Mouse (Mus musculus) heart, embryonic 14.5 days (tissue): ENCODE data around the gene Ubl4b. TPM values are rescaled to one million over a fixed set of nuclear protein-coding genes. Genes with fewer than 3 reads are reported as not detected.
A peak's percentile ranks its signal among the peaks of the same experiment; 100 is the strongest.

Experiments
- ATAC-seq: fragments of 200-750 bp; cut with Nextera tagmentation; 2 replicates; pipeline ENCODE4 v1.8.0; 2017; ENCODE audit warnings: low read depth, moderate TSS enrichment; ENCODE audit not compliant: insufficient number of reproducible peaks, insufficient read depth, low FRiP score
- H3K27ac ChIP-seq, 2 experiments: fragments of 200-500 bp in 1 of 2; fragments of 300-500 bp in 1 of 2; sonication (generic) in 1 of 2; replicated peaks in 1 of 2; 2 replicates each; pipeline ENCODE4 v1.5.1; 2012 to 2014; ENCODE audit warnings: low read depth in 2 of 2, low read length in 2 of 2, control low read depth in 1 of 2, mild to moderate bottlenecking in 1 of 2, mixed read lengths in 1 of 2; ENCODE audit not compliant: control insufficient read depth in 1 of 2, insufficient read depth in 1 of 2
- H3K27me3 ChIP-seq: fragments of 300-500 bp; sonication (generic); 2 replicates; pipeline ENCODE4 v1.6.1; 2014; ENCODE audit warnings: mild to moderate bottlenecking, low read length, control low read depth; ENCODE audit not compliant: control insufficient read depth, insufficient read depth
- H3K36me3 ChIP-seq: fragments of 300-500 bp; sonication (generic); 2 replicates; pipeline ENCODE4 v1.6.1; 2014; ENCODE audit warnings: mild to moderate bottlenecking, control low read depth, low read length, mixed read lengths; ENCODE audit not compliant: control insufficient read depth, insufficient read depth
- H3K4me1 ChIP-seq, 2 experiments: fragments of 200-500 bp in 1 of 2; fragments of 300-500 bp in 1 of 2; sonication (generic) in 1 of 2; 2 replicates each; pipeline ENCODE4 v1.6.1; 2012 to 2014; ENCODE audit warnings: low read length in 2 of 2, control low read depth in 1 of 2, mixed read lengths in 1 of 2; ENCODE audit not compliant: control insufficient read depth in 2 of 2, insufficient read depth in 2 of 2
- H3K4me2 ChIP-seq: fragments of 300-500 bp; sonication (generic); 2 replicates; pipeline ENCODE4 v1.6.1; 2014; ENCODE audit warnings: mild to moderate bottlenecking, low read length
- H3K4me3 ChIP-seq, 2 experiments: fragments of 200-500 bp in 1 of 2; fragments of 300-500 bp in 1 of 2; sonication (generic) in 1 of 2; 2 replicates each; pipeline ENCODE4 v1.5.1; 2012 to 2014; ENCODE audit warnings: low read length in 2 of 2, mild to moderate bottlenecking in 2 of 2, control low read depth in 1 of 2, low read depth in 1 of 2, moderate library complexity in 1 of 2; ENCODE audit not compliant: control insufficient read depth in 1 of 2, insufficient read depth in 1 of 2
- H3K9ac ChIP-seq: fragments of 300-500 bp; sonication (generic); 2 replicates; pipeline ENCODE4 v1.6.1; 2014; ENCODE audit warnings: mild to moderate bottlenecking, low read length
- H3K9me3 ChIP-seq: fragments of 300-500 bp; sonication (generic); 2 replicates; pipeline ENCODE4 v1.6.1; 2016; ENCODE audit warnings: low read length, control low read depth; ENCODE audit not compliant: control insufficient read depth
- WGBS: fragments of 180-500 bp; shearing (Covaris S2); extraction: QIAGEN DNeasy Blood & Tissue Kit; methylation state at CpG from one replicate; pipeline ENCODE4 v1.1.7; 2014; 5-methylcytosine and 5-hydroxymethylcytosine counted together
- polyA plus RNA-seq: library from polyadenylated mRNA; unstranded; fragments of >200 nt; fragmentation: Nextera tagmentation; extraction: Ambion mirVana; gene quantifications from 2 replicates; pipeline ENCODE4 v1.2.1, GENCODE M21; 2014

Ubl4b gene
- polyA plus RNA-seq, 1 experiment from 2014 or later, result not detected

DNA sequence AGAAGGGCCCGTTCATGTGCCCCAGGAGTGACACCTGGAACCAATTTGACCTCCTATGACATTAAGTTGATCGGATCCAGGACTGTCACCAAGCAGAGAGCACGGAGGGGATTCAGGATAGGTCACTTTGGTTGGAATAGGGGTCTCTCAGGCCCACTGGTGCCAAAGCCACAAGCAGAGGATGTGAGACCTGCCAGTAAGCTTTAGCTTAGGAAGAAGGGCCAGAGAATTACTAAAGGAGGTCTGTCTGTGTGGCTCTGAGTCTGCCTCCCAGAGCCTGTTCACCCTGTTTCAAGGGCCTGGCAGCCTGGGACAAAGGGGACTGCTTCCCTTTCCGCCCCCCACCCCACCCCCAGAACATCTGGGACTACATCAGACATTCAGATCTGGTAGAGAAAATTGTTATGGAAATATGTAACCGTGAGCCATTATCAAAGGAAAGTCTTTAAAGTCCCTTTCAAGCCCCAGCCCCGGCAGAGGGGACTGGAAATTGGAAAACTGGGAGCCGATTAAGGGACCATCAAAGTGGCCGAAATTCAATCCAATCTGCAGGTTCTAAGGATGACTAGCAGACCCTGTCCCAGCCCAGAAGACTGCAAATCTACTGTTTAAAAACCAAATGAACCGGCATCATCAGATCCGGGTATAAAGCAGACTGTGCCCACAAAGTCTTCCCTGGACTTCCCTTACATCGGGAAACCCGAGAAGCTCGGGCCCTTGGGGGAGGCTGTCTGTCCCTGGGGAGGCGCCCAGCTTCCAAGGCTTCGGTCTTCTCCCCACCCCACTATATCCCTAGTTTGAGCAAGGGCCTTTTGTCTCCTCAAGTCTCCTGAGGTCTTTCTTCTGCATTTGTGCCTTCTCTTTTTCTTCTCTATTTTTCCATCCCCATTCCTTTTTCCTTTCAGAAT is 26.5 kb upstream of the Ubl4b start:
- no peak overlapping the region for H3K4me2 ChIP-seq
- H3K4me3 ChIP-seq, result no peak overlapping the region
- WGBS, result 18% methylated on average over 15 of the region's 15 CpGs
- H3K27me3 ChIP-seq, result peaks cover 71% of the 10 kb centered on the region
- no peak overlapping the region for H3K27ac ChIP-seq
- peaks cover 9 to 11% of the 10 kb centered on the region in 2 experiments; a peak in 3 of 4 replicates for H3K4me1 ChIP-seq
- H3K9me3 ChIP-seq, result no peaks in the 10 kb centered on the region
- no peak overlapping the region for H3K9ac ChIP-seq
- H3K36me3 ChIP-seq, result no peaks in the 10 kb centered on the region
- no peak for ATAC-seq

- H3K36me3 ChIP-seq, result no peaks in the 10 kb centered on the region
- H3K4me3 ChIP-seq, result no peak overlapping the region
- no peak overlapping the region for H3K27ac ChIP-seq
- no peak overlapping the region for H3K4me2 ChIP-seq
- H3K4me1 ChIP-seq, result peaks cover 7% of the 10 kb centered on the region in 2 experiments; a peak in 3 of 4 replicates
- peaks cover 52% of the 10 kb centered on the region for H3K27me3 ChIP-seq
- H3K9ac ChIP-seq, result no peak overlapping the region
- 5% methylated on average over 4 of the region's 4 CpGs for WGBS
- ATAC-seq, result no peak
- no peaks in the 10 kb centered on the region for H3K9me3 ChIP-seq
Measured at GRCm38 (mm10) chr3:107579466-107579865, 24.6 kb upstream of the Ubl4b start.

DNA sequence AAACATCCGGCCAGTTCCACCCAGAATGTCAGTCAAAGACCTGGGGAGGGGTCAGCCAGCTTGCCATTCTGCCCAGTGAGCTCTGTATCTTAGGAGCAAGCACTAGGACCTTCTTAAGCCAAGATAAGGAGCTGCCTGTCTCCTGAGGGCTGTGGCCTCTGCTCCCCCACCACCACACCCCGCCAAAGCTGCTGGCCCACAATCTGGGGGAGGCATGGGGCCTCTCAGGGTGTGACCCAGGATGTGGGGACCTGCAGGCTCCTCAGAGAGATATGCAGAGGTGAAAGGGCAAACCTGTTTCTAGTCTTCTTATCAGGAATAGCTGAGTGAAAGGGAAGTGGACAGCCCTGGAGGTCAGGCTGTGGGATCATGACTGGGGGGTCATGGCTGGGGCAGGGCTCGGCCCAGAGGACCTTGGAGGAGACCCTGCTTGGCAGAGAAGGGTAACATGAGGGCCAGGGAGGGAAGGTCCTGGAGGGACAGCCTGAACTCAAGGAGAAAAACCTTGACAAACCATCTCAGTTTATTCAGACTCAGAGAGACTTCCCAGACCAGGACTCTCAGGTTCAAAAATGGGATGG is 23.0 kb upstream of the Ubl4b start:
- WGBS, result 23% methylated on average over 3 of the region's 3 CpGs
- no peak overlapping the region for H3K9ac ChIP-seq
- H3K36me3 ChIP-seq, result no peaks in the 10 kb centered on the region
- no peak overlapping the region for H3K4me3 ChIP-seq
- no peak overlapping the region for H3K4me2 ChIP-seq
- no peaks in the 10 kb centered on the region for H3K9me3 ChIP-seq
- ATAC-seq, result no peak
- no peak overlapping the region for H3K27ac ChIP-seq
- H3K27me3 ChIP-seq, result peaks cover 37% of the 10 kb centered on the region
- H3K4me1 ChIP-seq, result peaks cover 2 to 5% of the 10 kb centered on the region in 2 experiments; a peak in 3 of 4 replicates

GRCm38 (mm10) chr3:107576807-107577206 is 21.9 kb upstream of the Ubl4b start:
- no peak overlapping the region for H3K27ac ChIP-seq
- no peaks in the 10 kb centered on the region for H3K36me3 ChIP-seq
- 77% methylated on average over 3 of the region's 3 CpGs for WGBS
- peaks cover 30% of the 10 kb centered on the region for H3K27me3 ChIP-seq
- H3K4me3 ChIP-seq, result no peak overlapping the region
- H3K9ac ChIP-seq, result no peak overlapping the region
- H3K4me2 ChIP-seq, result no peak overlapping the region
- no peaks in the 10 kb centered on the region for H3K9me3 ChIP-seq
- peaks cover 0 to 5% of the 10 kb centered on the region in 2 experiments; a peak in 2 of 4 replicates for H3K4me1 ChIP-seq
- ATAC-seq, result no peak

GRCm38 (mm10) chr3:107571205-107571604 is 16.3 kb upstream of the Ubl4b start:
- WGBS, result 54% methylated on average over 2 of the region's 2 CpGs
- no peak overlapping the region for H3K4me3 ChIP-seq

GRCm38 (mm10) chr3:107568721-107569120 is 13.8 kb upstream of the Ubl4b start:
- Histone ChIP-seq H3K9me3 (no peaks in the 10 kb centered on the region), H3K4me1 (peaks cover 35 to 54% of the 10 kb centered on the region in 2 experiments), H3K9ac (no peak overlapping the region), H3K27ac (peak overlapping the region; percentile 42 to 66; a peak in 3 of 4 replicates), H3K4me3 (no peak overlapping the region), H3K4me2 (peak overlapping the region; percentile 25; the same call in 1 of the 2 replicates), H3K36me3 (no peaks in the 10 kb centered on the region), H3K27me3 (no peaks in the 10 kb centered on the region; the same call in 1 of the 2 replicates)
- 7% methylated on average over 4 of the region's 4 CpGs for WGBS
- ATAC-seq, result peak; percentile 81

More at GRCm38 (mm10) chr3:107571205-107571604, 16.3 kb upstream of the Ubl4b start:
- no peak overlapping the region for H3K4me2 ChIP-seq
- H3K9ac ChIP-seq, result no peak overlapping the region
- no peaks in the 10 kb centered on the region for H3K36me3 ChIP-seq
- H3K27ac ChIP-seq, result no peak overlapping the region
- H3K9me3 ChIP-seq, result no peaks in the 10 kb centered on the region
- H3K27me3 ChIP-seq, result no peaks in the 10 kb centered on the region; the same call in 1 of the 2 replicates
- peaks cover 18 to 32% of the 10 kb centered on the region in 2 experiments for H3K4me1 ChIP-seq
- no peak for ATAC-seq

DNA sequence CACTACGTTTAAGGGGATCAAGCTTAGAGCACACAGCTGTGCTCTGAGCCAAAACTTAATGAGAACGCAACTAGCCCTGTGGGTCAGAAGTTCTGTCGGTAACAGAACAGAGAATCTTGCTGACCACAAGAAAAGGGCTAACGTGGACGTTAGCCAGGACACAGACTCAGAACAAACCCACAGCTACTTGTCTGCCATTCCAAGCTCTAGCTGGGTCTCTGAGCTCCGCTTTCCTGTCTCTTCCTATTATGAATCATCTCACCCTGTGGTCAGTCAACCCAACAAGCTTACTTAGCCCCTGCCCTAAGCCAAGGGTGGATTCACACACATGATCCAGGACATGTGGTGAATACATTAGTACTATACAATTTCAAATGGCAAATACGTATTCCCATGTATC is 12.9 kb upstream of the Ubl4b start:
- H3K4me3 ChIP-seq, result no peak overlapping the region
- no peak overlapping the region for H3K9ac ChIP-seq
- no peak overlapping the region for H3K4me2 ChIP-seq
- H3K36me3 ChIP-seq, result no peaks in the 10 kb centered on the region
- H3K9me3 ChIP-seq, result no peaks in the 10 kb centered on the region
- 76% methylated on average over 7 of the region's 7 CpGs for WGBS
- peaks cover 40 to 62% of the 10 kb centered on the region in 2 experiments for H3K4me1 ChIP-seq
- no peaks in the 10 kb centered on the region; the same call in 1 of the 2 replicates for H3K27me3 ChIP-seq
- ATAC-seq, result no peak
- H3K27ac ChIP-seq, result no peak overlapping the region
